Mouse (Mus musculus) induced T-regulatory cell, adult 2 months (primary cell): ENCODE measurements around the gene Lnx2.
A peak's percentile ranks its signal among the peaks of the same experiment; 100 is the strongest.

Experiments
- DNase-seq: peaks from one replicate; pipeline ENCODE4 v3.0.0-alpha.2; 2012; ENCODE audit warnings: low read depth

Gene Lnx2

DNA sequence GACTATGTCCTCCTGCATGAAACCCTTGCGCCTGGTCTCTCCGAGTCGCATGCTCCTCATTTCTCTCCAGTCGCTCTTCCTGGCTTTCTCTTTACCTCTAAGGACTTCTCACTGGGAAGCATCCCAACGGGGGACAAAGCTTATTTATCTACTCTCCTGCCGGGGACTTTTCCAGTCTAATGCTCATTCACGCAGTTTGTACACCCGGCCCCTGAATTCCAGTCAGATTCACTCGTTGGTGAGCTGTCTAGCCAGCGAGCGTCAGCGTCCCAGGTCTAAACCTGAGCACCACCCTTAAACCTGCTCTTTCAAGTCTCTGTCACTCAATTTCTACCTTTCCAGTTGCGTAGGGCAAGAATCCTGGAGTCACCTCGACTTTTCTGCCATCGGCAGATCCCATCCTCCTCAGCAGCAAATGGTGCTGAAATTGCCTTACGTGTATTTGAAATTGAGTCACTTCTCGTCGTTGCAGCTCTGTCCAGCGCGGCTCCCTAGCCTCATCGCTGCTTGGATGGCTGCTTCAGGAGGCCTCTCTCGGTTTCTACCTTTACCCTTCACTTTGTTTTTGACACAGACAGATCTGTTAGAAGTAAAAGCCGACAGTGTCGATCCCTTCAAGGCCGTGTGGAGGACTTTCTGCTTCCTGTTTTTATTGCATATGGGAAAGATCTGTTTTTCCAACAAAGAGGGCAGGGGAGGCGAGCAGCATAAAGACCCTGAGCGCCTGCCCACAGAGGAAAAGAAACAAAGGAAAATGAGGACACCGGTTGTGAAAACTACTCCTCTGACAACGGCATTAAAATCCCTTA lies 24.7 kb downstream of the Lnx2 start:
- no peak for DNase-seq

DNA sequence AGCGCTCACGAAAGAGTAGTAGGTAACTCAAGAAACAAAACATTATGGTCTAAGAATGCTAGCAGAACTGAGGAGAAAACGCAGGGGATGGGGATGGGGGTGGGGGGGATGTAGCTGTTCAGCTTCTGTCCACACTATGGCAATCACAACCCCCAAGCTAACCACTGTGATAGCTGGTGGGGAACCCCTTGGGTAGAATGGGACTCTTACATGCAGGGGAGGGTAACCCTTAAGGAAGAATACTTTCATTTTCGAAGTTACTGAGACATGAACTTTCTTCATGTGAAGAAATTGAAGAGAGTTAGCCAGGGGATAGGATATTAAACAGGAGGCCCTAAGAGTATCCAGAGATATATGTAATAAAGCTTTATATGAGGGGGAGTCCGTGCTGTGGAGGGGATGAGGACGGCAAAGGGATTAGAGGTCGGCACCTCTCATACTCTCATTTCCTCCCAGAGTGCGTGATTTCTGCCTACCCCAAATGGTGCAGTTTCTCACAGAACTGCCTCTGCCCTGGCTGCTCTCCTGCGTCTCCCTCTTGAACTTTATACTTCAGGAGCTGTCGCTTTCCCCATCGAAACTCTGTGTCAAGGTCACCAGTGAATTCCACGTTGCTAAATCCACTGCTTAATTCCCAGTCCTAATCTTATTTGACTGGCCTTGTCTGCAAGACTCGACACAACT lies 25.4 kb downstream of the Lnx2 start:
- DNase-seq: peak; percentile 83

DNA sequence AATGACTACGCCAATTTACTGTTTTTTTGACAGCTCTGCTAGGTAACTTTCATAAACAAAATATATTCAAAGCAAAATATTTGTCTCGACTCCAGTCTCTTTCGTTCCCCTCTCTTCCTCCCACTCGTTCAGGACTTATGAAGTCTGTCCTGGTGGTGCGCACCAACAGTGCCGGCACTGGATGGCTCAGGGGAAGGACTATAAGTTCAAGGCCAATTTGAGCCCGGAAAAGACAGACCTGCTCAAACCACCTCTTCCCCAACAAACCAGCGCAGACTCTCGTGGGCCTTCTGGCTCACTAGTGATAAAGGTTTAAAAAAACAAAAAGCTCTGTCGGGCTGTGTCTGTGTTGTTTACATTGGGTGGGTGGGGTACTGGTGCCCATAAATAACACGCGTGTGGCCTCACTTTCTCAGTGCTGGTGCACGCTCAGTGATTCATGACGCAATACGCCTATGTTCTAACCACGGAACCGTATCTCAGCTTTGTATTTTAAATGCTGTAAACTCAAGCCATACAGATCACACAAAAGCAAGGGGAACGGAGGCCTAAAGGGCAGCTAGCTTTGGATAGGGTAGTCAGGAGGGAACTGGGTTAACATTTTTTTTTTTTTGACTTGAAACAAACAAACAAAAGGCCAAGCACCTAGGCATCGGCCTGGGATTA lies 26.7 kb downstream of the Lnx2 start:
- peak; percentile 64 for DNase-seq

DNA sequence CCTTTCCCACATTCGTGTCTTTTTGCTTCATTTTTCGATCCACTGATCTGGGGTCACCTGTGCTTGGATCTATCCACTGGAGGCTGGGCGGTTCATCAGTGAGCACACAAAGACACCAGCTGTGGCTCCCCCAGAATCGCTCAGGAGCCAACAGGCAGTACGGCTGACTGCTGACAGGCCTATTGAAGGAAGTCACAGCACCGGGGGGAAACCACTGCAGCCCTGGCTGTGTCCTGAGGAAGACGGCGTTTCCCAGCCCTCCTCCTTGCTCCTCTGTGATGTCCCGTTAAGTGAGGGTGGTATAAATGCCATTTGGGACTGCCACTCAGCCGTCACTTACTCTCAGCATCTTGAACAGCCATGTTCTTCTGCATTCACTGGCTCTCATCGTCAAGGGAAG lies 30.5 kb downstream of the Lnx2 start:
- DNase-seq: no peak

DNA sequence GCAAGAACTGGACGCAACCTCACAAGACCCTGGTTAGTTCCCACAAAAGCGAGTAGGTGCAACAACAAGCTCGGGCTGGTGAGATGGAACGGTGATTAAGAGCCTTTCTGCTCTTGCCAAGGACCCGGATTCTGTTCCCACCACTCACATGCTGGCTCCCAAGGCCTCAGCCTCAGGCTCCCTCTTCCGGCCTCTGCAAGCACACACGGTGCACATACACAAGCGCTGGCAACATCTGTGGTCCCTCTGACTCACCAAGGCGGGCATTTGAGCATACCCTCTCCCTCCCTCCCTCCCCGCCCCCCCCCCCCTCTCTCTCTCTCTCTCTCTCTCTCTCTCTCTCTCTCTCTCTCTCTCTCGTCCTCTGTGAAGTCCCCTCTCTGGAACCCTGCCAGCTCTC lies 31.1 kb downstream of the Lnx2 start:
- no peak for DNase-seq

DNA sequence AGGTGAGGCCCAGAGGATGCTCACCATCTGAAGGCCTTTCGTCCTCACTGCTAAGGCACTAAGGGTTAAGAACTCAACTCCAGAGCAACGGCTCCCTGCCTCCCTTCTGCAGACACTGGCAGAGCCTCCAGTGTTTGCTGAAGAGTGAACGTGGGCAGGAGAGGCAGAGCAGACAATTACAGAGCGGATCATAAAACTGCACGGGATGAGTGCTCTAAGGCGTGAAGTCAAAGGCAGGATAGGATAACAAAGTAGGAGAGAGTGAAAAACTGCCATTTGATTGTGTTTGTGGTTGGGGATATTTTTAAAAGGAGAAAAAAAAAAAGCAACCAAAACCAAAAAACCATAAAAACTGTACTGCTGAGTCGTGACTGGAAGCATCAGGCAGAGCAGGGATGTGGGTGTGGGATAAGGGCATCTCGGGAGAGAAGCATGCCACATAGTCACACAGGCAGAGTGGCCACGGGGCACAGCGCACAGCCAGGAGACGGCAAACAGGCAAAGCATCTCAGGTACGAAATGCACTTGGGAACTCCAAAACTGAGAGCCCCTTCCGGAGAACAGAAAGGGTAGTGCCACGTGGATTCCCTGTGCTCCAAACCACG lies 33.0 kb downstream of the Lnx2 start:
- DNase-seq: no peak

DNA sequence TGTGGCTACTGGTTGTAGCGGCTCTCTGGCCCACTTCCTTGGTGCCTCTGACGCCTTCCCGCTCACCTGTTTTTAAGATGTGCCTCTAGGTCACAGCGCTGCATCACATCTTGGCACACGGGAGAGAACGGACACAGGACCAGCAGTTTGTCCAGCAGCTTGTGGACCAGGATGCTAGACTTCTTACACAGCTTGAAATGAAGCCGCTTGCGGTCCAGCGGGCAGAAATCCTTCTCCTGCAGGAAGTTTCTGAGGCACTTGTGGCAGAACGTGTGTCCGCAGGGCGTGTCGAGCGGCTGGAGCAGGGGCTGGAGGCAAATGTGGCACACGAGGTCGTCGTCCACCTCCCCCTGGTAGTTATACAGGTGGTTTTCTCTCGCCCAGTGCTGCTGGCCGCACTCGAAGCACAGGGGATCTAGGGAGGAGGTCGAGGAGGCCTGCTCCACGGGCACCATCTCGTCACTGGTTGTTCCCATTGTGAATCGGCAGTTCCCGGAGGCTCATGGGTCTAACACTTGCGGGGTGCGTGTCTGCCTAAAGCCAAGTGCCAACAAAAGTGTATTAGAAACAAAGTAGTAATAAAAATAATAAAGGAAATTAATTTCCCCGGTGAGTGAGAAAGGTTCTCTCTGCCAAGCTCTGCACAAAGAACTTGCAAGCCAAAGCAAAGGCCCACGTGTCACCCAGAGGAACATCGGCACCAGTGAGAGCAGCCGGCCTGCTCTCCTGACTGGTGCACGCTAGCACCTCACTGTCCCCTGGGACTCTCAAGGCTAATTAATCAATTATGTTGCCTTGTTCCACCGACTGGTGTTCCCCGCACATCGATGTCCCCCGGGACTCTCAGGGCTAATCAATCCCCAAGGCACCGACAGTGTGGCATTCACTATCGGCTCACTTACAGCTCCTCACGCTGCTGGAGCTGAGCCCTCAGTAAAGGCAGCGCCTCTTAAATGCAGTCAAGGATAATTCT lies 34.1 kb downstream of the Lnx2 start:
- no peak for DNase-seq

DNA sequence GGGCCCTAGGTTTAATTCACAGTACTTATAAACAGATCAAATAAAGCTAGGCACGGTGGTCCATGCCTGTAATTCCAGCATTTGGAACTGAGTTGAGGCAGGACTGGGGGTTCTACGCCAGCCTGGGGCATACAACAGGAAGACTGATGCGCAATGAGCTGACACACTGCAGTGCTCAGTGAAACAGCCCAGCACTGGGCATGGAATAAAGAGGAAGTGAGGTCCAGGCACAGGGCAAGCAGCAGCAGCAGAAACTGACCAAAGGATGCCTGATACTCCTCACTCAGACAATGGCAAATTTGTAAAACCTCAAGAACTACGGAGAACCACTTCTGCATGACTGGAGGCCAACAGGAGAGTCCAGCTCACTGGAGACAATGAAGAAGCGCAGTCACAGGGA lies 37.0 kb downstream of the Lnx2 start:
- no peak for DNase-seq

DNA sequence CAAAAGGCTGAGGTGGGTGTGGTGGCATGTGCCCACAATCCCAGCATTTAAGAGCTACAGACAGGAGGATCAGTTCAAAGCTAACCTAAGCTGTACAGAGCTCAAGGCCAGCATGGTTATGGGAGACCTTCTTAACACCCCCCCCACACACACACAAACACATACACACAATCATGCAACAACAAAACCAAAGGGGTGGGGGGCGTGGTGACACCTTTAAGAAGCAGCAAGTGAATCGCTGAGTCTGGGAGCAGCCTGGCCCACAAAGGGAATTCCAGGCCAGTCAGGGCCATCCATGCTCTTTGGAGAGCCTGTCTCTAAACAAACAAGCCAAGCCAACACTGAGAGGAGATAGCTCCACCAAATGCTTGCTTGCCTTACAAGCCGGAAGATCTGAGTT lies 38.8 kb downstream of the Lnx2 start:
- no peak for DNase-seq

DNA sequence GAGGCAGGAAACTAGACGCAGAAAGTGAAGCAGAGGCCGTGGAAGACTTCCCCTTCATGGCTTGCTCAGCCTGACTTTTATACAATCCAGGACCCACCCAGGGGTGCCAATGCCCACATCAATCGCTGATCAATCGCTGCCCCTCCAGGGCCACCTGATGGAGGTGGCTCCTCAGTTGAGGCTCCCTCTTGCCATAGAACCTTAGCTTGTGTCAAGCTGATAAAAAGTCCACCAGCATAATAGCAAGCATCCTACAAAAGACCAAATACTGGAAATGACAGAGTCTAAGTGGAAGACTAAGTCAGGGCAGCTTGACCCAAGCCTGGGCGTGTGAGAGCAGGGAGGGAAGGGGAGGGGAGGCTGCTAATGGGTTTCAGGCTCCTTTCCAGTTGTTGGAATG lies 39.7 kb downstream of the Lnx2 start:
- DNase-seq: no peak

DNA sequence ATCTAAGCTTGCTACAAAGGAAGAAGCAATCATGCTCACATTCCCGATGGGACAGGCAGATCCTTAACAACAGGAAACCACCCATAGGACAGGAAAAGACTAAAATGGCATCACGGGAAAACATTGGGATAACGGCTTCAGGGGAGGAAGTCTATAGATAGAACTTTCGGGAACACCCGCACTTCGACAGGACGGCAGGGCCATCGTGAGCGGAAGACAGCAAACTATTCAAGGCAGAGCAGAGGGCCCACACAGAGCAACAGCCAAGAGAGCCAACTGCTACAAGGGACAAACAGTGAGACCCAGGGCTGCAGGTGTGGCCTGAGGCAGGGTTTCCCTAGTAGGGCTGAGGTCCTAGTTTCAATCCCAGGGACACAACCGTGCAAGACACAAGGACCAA lies 40.4 kb downstream of the Lnx2 start:
- no peak for DNase-seq

DNA sequence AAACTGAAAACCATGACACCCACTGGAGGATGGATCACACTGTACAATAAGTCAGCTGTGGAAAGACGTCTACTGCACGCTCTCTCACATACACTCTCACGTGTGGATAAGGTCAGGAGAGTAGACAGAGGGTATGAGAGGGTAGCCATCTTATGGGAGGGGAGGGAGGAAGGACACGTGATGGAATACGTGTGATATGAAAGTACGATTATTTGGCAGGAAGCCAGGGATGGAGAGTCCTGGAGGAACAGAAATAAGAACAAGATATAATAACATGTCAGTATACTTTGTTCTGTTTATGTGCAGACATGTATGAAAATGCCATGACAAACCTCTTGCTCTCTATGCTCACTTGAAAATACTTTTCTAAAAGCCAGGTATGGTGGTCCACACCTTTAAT lies 41.1 kb downstream of the Lnx2 start:
- DNase-seq: no peak

DNA sequence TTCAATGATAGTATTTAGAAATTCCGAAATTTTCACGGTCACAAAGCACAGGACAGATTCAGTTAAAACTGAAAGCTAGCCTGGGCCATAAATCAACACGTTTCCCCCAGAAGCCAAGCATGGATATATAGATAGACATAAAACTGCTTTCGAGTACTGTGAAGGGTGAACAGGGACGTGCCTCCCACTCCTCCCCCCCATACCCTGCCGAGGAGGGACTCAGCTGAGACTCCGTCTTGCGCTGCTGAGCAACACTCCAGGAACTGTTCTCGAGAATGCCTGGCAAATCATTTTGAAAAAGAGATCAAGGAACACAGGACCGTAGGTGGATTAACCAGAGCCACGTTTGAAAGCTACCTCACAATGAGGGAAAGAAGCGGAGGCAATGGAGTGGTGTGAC lies 42.1 kb downstream of the Lnx2 start:
- no peak for DNase-seq

DNA sequence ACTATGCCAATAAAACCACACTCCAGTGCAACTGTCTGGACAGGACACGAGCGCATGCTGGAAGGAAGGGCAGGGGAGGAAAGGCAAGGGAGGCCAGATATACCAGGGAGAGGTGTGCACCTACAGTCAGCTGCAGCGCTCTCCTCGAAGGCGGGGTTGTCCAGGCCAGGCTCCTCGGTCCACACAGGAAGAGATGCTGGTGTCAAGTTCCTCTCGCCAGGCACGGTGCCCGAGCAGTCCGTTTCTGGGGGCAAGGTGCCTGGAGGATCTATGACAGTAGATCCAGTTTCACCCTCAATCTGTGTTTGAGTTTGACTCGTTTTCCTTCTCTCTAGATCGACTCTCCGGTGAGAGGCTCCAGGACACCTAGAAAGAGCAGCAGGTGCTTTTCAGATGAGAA lies 43.2 kb downstream of the Lnx2 start:
- no peak for DNase-seq

DNA sequence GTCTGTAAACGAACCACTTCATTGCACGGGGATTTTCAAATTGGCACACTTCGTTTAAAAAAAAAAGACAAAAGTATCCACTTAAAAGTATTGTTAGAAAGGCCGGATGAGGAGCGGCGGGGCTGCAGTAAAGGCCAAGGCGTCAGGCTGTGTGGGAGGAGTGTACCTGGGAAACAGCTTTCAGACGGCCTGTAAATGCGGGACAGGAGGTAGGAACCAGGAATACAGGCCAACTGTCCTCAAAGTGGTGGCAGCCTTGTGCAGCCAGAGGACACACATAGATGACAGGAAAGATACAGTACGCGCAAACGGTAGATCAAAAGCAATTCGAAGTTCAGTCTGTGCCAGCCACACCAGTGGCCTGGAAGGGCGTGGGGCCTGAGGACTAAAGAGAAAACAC lies 45.1 kb downstream of the Lnx2 start:
- no peak for DNase-seq

DNA sequence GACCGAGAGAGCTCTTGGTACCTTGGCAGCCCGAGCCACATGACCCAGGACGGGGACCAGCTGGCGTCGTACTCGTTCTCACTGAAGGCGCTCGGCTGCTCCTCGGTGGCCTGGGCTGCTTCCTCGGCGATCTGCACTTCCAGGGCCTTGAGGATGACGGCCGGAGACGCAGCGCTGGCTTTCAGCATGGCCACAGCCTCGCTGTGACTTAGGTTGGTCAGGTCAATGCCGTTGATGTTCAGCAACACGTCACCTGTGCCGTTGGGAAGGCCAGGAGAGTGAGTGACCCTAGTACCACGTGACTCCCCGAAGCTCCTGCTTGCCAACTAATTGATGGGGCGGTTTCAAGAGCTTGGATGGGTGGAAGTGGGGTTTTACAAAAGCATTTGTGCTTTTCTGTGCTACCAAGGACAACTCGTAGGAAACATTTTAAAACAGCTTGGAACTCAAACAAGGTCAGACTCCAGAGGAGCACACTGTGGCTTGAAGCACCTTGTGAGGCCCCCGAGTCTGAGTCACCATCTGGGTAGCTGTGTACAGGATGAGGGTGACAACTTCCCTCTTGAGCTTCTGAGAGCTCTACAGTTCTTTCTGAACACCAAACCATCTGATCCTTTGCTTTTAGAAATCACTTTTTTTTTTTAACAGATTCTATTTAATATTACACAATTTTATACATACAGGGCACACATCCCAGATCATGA lies 51.9 kb downstream of the Lnx2 start:
- DNase-seq: no peak

DNA sequence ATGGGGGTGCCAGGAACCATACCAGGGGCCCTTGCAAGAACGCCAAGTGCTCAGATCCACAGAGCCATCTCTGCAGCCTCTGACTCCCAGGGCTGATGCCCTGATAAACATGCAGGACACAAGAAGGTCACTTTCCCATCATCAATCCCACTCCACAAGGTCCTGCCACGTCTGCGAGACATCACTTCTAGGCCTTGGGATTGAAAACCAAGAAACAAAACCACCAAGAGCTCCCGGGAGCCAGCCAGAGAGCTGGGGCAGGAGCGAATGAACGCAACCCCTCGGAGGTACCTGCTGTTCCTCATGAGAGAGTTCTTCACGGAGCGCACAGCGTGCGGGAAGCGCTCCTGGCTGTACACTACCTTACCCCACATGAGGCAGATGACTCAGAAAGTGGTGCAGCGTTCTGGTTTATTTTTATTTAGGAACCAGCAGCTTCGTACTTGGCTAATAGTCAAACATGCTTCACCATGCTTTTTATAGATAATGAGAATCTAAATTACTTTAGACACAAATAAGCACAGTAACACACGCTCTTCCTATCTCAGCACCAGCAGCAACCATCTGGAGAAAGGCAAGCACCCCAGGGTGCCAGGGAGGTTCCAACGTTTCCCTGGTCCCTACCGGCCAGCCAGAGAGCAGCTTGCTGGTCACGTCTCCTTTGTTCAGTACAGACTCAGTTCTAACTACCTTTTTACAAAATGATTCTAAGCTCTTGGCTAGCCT lies 53.0 kb downstream of the Lnx2 start:
- DNase-seq: no peak

DNA sequence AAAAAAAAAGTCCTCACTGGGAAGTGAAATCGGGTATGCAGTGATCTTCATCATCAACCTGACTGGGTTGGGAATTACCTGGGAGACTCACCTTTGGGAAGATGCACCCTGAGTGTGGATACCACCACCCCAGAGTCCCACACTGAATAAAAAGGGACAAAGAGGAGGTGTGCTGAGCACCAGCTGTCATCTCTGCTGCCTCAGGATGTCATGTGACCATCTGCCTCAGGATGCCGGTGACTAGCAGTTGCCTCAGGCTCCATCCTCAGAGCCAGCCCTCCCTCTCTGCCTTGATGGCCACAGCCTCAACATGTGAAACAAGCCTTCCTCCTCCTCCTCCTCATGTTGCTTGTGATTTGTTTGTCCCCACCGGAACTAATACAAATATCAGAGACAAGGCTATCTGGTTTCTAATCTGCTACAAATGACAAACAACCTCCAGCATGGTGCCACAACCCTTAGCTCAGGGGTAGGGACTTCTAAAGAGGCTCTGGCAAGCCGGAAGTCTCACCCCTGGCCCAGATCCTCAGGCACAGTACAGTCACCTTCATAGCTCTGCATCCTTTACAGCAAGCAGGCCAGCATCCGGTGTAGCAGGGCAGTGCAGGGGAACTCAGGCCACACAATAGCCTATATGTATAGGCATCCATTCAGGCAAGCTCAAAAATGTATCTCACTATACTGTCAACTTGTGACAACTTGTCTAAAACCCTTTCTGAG lies 54.7 kb downstream of the Lnx2 start:
- DNase-seq: peak; percentile 36

DNA sequence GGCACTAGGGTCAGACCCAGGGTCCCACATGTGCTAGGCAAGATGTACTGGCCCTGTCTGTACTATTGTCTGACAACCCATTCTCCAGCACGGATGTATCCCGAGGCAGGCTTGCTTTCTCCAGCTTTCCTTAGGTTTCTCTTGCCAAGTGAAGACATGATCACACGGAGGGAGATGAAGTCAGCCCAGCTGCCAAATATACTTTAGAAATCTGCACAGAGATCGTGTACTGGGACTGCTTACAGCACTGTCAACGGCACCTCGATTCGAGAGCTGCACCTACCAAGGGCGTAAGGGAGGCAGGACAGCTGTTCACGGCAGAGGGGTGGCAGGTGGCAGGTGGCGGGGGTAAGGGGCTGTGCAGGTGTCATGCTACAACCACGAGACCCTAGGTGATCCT lies 55.8 kb downstream of the Lnx2 start:
- DNase-seq: no peak

DNA sequence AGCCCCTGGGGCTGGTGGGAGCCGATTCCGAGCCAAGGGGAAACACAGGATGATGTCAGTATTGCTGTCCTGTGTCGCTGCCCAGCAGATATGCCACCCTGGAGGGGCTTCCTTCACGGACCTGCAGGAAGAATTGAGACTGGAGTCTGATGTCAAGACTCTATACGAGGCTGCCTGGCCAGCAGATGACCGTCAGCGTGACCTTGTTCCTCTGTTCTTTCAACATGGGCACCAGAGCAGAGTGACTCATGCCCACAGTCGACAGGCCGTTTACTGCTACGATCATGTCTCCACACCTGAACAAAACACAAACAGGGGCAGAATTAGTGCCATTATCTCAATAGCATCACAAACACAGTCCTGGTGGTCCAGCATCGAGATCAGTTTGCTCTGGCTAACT lies 57.6 kb downstream of the Lnx2 start:
- no peak for DNase-seq
